9 mouse cellular contexts compared by ENCODE assay signal in the genomic region with DNA sequence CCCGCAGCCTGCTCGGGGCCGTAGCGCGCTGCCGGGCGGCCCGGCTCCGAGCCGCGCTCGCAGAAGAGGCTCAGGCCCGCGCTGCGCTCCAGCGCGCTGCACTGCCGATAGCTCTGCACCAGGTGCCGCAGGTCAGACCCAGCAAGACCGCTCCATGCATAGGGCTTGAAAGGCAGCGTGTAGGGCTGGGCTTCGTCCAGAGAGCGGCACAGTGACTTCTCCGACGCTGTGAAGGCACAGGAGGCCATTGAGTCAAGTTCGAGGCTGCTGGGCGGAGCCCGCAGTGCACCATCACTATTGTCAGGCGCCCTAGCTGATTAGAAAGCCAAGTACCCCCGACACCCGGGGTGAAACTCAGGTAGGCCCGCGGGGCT. TPM values are rescaled to one million over a fixed set of nuclear protein-coding genes. Genes with fewer than 3 reads are reported as not detected.
DNase-seq lines count a peak whose midpoint lies in the region; ATAC-seq and TF ChIP-seq lines count a peak whose summit lies in the region.
"Had no signal": no experiment of that assay in that cellular context is flagged by ENCODE, and none has a peak within 500 bp of the region (broad histone marks: within the 10 kb centered on the region; RNA-seq: fewer than 3 reads in every experiment).

No protein-coding gene starts in this region.

- ATAC-seq in heart, embryonic 12.5 days (ENCODE audit: insufficient number of reproducible peaks, low FRiP score) = no peak
- no peak for ATAC-seq in heart, embryonic 16.5 days (replicated peaks; ENCODE audit: extremely low read depth, insufficient read depth, low FRiP score)
- ATAC-seq in liver, embryonic 15.5 days (ENCODE audit: insufficient read depth) = no peak

- peaks cover 58% of the 10 kb centered on the region for H3K4me1 ChIP-seq in heart, embryonic 12.5 days (replicated peaks)
- H3K4me1 ChIP-seq in heart, adult 2 months (ENCODE audit: control insufficient read depth, insufficient read depth, low read length) = peaks cover 5% of the 10 kb centered on the region
- peaks cover 50% of the 10 kb centered on the region for H3K4me1 ChIP-seq in heart, embryonic 16.5 days (ENCODE audit: control insufficient read depth, insufficient read depth, low read length)
- peaks cover 45% of the 10 kb centered on the region for H3K4me1 ChIP-seq in liver, embryonic 15.5 days (replicated peaks)

- DNase-seq in heart, adult 2 months = no peak
- peak; percentile 54 for DNase-seq in R1 (ENCODE audit: low read depth, low spot score)
- no peak for DNase-seq in adrenal gland, postnatal 10 days
- no peak for DNase-seq in layer of hippocampus, adult 11-12 months (ENCODE audit: low spot score)
- no peak for DNase-seq in left cerebral cortex, adult 9 months (ENCODE audit: low spot score in 2 of 2)

- H3K4me2 ChIP-seq in heart, embryonic 12.5 days = peak overlapping the region; percentile 84
- peak overlapping the region; percentile 77 for H3K4me2 ChIP-seq in heart, embryonic 16.5 days (ENCODE audit: low read depth, low read length)
- peak overlapping the region; percentile 48 for H3K4me2 ChIP-seq in liver, embryonic 15.5 days

- H3K27me3 ChIP-seq in heart, embryonic 12.5 days (replicated peaks) = peaks cover 94% of the 10 kb centered on the region
- peaks cover 50% of the 10 kb centered on the region for H3K27me3 ChIP-seq in heart, adult 2 months (ENCODE audit: control insufficient read depth, insufficient read depth, low read length)
- peaks cover 84% of the 10 kb centered on the region for H3K27me3 ChIP-seq in heart, embryonic 16.5 days (ENCODE audit: control insufficient read depth, insufficient read depth, low read length)
- peaks cover 98% of the 10 kb centered on the region for H3K27me3 ChIP-seq in liver, embryonic 15.5 days
- H3K27me3 ChIP-seq: CH12.LX had no signal

- intact Hi-C loops in heart, adult 2 months (cut with DNase I) = loop anchor here (10.0 kb wide), 1 partner anchor 1257 kb away; no protein-coding TSS in a partner anchor

- TF ChIP-seq POLR2A in heart, adult 2 months (IDR thresholded peaks at IDR 0.05; ENCODE audit: insufficient read depth, low read depth, low read length) = no peak

- no peaks in the 10 kb centered on the region for H3K9me3 ChIP-seq in heart, embryonic 12.5 days (replicated peaks)
- H3K9me3 ChIP-seq in heart, embryonic 16.5 days (replicated peaks; ENCODE audit: control insufficient read depth, low read length) = no peaks in the 10 kb centered on the region
- H3K9me3 ChIP-seq in liver, embryonic 15.5 days (replicated peaks) = no peaks in the 10 kb centered on the region

- 0 out of 2 replicates have a peak overlapping the region, but pooled peaks have one; percentile 20 for H3K9ac ChIP-seq in heart, embryonic 12.5 days
- no peak overlapping the region for H3K9ac ChIP-seq in heart, adult 2 months (ENCODE audit: low read depth, low read length)
- H3K9ac ChIP-seq in heart, embryonic 16.5 days (ENCODE audit: low read length) = peak overlapping the region; percentile 38; the same call in 1 of the 2 replicates
- no peak overlapping the region for H3K9ac ChIP-seq in liver, embryonic 15.5 days

- H3K36me3 ChIP-seq in heart, embryonic 12.5 days = no peaks in the 10 kb centered on the region
- no peaks in the 10 kb centered on the region for H3K36me3 ChIP-seq in heart, adult 2 months (ENCODE audit: control insufficient read depth, insufficient read depth, low read length)
- no peaks in the 10 kb centered on the region for H3K36me3 ChIP-seq in heart, embryonic 16.5 days (ENCODE audit: control insufficient read depth, insufficient read depth)
- no peaks in the 10 kb centered on the region for H3K36me3 ChIP-seq in liver, embryonic 15.5 days (replicated peaks)

- WGBS in heart, embryonic 12.5 days = 2% methylated on average over 33 of the region's 33 CpGs
- WGBS in heart, adult 2 months = 6% methylated on average over 33 of the region's 33 CpGs
- 11% methylated on average over 33 of the region's 33 CpGs for WGBS in heart, embryonic 16.5 days
- 10% methylated on average over 33 of the region's 33 CpGs for WGBS in liver, embryonic 15.5 days (ENCODE audit: insufficient replicate concordance)

- no peaks in the 10 kb centered on the region for H3K79me2 ChIP-seq in heart, adult 2 months (replicated peaks; ENCODE audit: control insufficient read depth, insufficient read depth, low read length)

- H3K4me3 ChIP-seq in heart, embryonic 12.5 days = peak overlapping the region; percentile 49
- no peak overlapping the region for H3K4me3 ChIP-seq in heart, adult 2 months
- H3K4me3 ChIP-seq in heart, embryonic 16.5 days (ENCODE audit: low read length) = peak overlapping the region; percentile 54
- H3K4me3 ChIP-seq in liver, embryonic 15.5 days (replicated peaks) = peak overlapping the region; percentile 36

- no peak overlapping the region for H3K27ac ChIP-seq in heart, embryonic 12.5 days (ENCODE audit: poor library complexity, severe bottlenecking)
- H3K27ac ChIP-seq in heart, adult 2 months = no peak overlapping the region
- H3K27ac ChIP-seq in heart, embryonic 16.5 days (ENCODE audit: low read length) = no peak overlapping the region
- no peak overlapping the region for H3K27ac ChIP-seq in liver, embryonic 15.5 days (replicated peaks)

- TF ChIP-seq EP300 in heart, adult 2 months (IDR thresholded peaks at IDR 0.05; ENCODE audit: insufficient read depth, low read depth, low read length) = no peak

- no peak for TF ChIP-seq CTCF in heart, adult 2 months (IDR thresholded peaks at IDR 0.05)

RNA-seq across cellular contexts. Expression of gene Gfi1, which starts 4.2 kb away (rescaled TPM):
- 0.08 TPM in 1 of 2 replicates, not detected in the other for polyA plus RNA-seq in heart, embryonic 12.5 days (2016; fragmentation: Nextera tagmentation; extraction: Ambion mirVana)
- not detected for total RNA-seq in heart, adult 2 months (2021)
- polyA plus RNA-seq in heart, adult 2 months (2012; rRNA removed) = 0.09 and 0.16 TPM in 2 replicates
- polyA plus RNA-seq in heart, embryonic 16.5 days (2015; fragmentation: Nextera tagmentation; extraction: Ambion mirVana) = 0.94 and 3.0 TPM in 2 replicates
- 1.6 and 2.1 TPM in 2 replicates for polyA plus RNA-seq in liver, embryonic 15.5 days (2015; fragmentation: Nextera tagmentation; extraction: Ambion mirVana)
- under 1 TPM; 0.42 to 0.45 TPM for total RNA-seq in adrenal gland, postnatal 10 days (2021)

Comparison
In these comparisons a context has a peak if more than half of its experiments do, and no peak if none do; other contexts are left out.
1. H3K9ac ChIP-seq: peak in heart, embryonic 12.5 days (single experiment) and heart, embryonic 16.5 days (single experiment); none in heart, adult 2 months (single experiment) and liver, embryonic 15.5 days (single experiment).
2. Peak in every context shown above with its lines, with median percentiles within 50 percentile points of each other: H3K4me2 ChIP-seq.